Mouse (Mus musculus) erythroblast, embryonic 14.5 days (primary cell): ENCODE data around the gene Iffo2.

Experiments
- GATA1 ChIP-seq: IDR thresholded peaks from 2 replicates; pipeline ENCODE4 v1.6.1; 2012; ENCODE audit warnings: low read length, inconsistent platforms, mixed read lengths
- TAL1 ChIP-seq: IDR thresholded peaks from 3 replicates; pipeline ENCODE4 v1.6.1; 2012; ENCODE audit warnings: low read length, inconsistent platforms, mixed read lengths

- no peak for TF ChIP-seq TAL1
- TF ChIP-seq GATA1, result no peak
These were observed 63.0 kb downstream of the Iffo2 start for GRCm38 (mm10) chr4:139593383-139593782.
